Mouse (Mus musculus) megakaryocyte, embryonic 14.5 days (primary cell): ENCODE measurements at regions not wholly inside any gene's neighbourhood (a gene's known extent, or its start where the extent isn't known, plus 50 kb on each side); places are given as distances from the start of the nearest gene placed in this dataset.

Experiments
- FLI1 ChIP-seq: IDR thresholded peaks from 2 replicates; pipeline ENCODE4 v1.6.1; 2012; ENCODE audit warnings: low read length, inconsistent platforms, mixed read lengths
- GATA1 ChIP-seq: IDR thresholded peaks from 3 replicates; pipeline ENCODE4 v1.6.1; 2012; ENCODE audit warnings: mixed read lengths, low read length, inconsistent platforms, borderline replicate concordance

- TF ChIP-seq GATA1 (no peak), FLI1 (no peak)
Measured at GRCm38 (mm10) chr17:63802846-63803245, 60.0 kb upstream of the Fer start.
